Mouse (Mus musculus): ENCODE data around the gene Rtn4rl1.

DNA sequence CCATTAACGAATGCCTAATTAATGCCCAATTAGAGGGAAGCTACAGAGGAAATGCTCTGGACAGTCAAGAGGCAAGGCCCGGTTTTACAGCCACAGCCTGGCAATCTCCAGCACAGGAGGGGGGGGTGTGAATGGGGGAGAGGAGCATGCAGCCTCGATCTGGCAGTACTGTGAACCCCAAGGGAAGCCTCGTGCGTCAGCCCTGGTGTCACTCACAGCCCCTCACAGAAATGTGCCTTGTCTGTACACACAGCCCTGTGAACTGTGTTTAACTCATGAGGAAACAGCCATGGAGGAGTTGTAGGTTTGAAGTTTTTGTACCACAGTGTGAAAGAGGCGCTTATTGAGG, 70.4 kb downstream of the Rtn4rl1 start:
- TF ChIP-seq CTCF (IDR thresholded peaks at IDR 0.05; ENCODE audit: extremely low read depth, insufficient read length, insufficient replicate concordance, low read depth, low read length) (no peak), POLR2A (IDR thresholded peaks at IDR 0.05; ENCODE audit: low read depth, low read length) (no peak)

All from small intestine, adult 2 months (tissue).